Mouse (Mus musculus) CH12.LX (cell line): ENCODE data around the gene Atp1a3. TPM values are rescaled to one million over a fixed set of nuclear protein-coding genes. Genes with fewer than 3 reads are reported as not detected.

Source experiments
- DNase-seq: peaks from one replicate; pipeline ENCODE4 v3.0.0-alpha.2; 2013; ENCODE audit errors: extremely low read depth
- H3K27ac ChIP-seq: 2 replicates; pipeline ENCODE4 v1.5.1; 2012; ENCODE audit warnings: low read depth, mild to moderate bottlenecking, control low read depth, moderate library complexity; ENCODE audit not compliant: insufficient read depth
- H3K27me3 ChIP-seq: replicated peaks from 2 replicates; pipeline ENCODE3; 2012; ENCODE audit warnings: inconsistent platforms
- H3K36me3 ChIP-seq, 2 experiments: replicated peaks in 1 of 2; 2 replicates each; pipeline versions ENCODE3 to v1.6.1; 2012; ENCODE audit warnings: inconsistent platforms in 1 of 2, low read length in 1 of 2, mild to moderate bottlenecking in 1 of 2, mixed read lengths in 1 of 2, moderate library complexity in 1 of 2; ENCODE audit not compliant: control insufficient read depth in 1 of 2, insufficient read depth in 1 of 2
- H3K4me1 ChIP-seq, 2 experiments: 2 replicates each; pipeline ENCODE4 v1.6.1; 2012; ENCODE audit warnings: inconsistent platforms in 1 of 2, moderate library complexity in 1 of 2; ENCODE audit not compliant: insufficient read depth in 2 of 2, control insufficient read depth in 1 of 2
- H3K4me2 ChIP-seq: 2 replicates; pipeline ENCODE4 v1.6.1; 2012; ENCODE audit warnings: low read depth, mild to moderate bottlenecking, control low read depth; ENCODE audit not compliant: poor library complexity, insufficient read depth, severe bottlenecking
- H3K4me3 ChIP-seq, 3 experiments: fragments of 150-350 bp in 1 of 3; sonication (generic) in 1 of 3; replicated peaks in 1 of 3; 2 replicates each; pipeline versions ENCODE3 to v1.5.1; 2011 to 2012; ENCODE audit warnings: low read depth in 2 of 3, low read length in 2 of 3, mild to moderate bottlenecking in 2 of 3, moderate library complexity in 2 of 3, control low read depth in 1 of 3, improper control_type of control experiment in 1 of 3, inconsistent platforms in 1 of 3, mixed read lengths in 1 of 3; ENCODE audit not compliant: poor library complexity in 1 of 3
- H3K79me2 ChIP-seq: replicated peaks from 2 replicates; pipeline ENCODE4 v1.6.1; 2012; ENCODE audit warnings: mild to moderate bottlenecking, moderate library complexity; ENCODE audit not compliant: control insufficient read depth, poor library complexity, insufficient read depth, severe bottlenecking; ENCODE audit errors: extremely low read depth
- H3K9ac ChIP-seq: 2 replicates; pipeline ENCODE4 v1.6.1; 2012; ENCODE audit warnings: low read depth, mild to moderate bottlenecking, control low read depth, moderate library complexity; ENCODE audit not compliant: insufficient read depth
- H3K9me3 ChIP-seq: replicated peaks from 2 replicates; pipeline ENCODE3; 2012; ENCODE audit warnings: low read length, inconsistent platforms, mixed read lengths
- BHLHE40 ChIP-seq: IDR thresholded peaks from 2 replicates; pipeline ENCODE4 v1.6.1; 2011; ENCODE audit warnings: mild to moderate bottlenecking, low read depth, low read length, improper control_type of control experiment
- CHD2 ChIP-seq: IDR thresholded peaks from 2 replicates; pipeline ENCODE4 v1.6.1; 2011; ENCODE audit warnings: low read length, improper control_type of control experiment
- CTCF ChIP-seq, 2 experiments: IDR thresholded peaks in 1 of 2; conservative IDR thresholded peaks in 1 of 2; 2 replicates each; pipeline ENCODE4 v1.5.1; 2011 to 2012; ENCODE audit warnings: low read depth in 2 of 2, low read length in 2 of 2, improper control_type of control experiment in 1 of 2, inconsistent platforms in 1 of 2, mild to moderate bottlenecking in 1 of 2, moderate library complexity in 1 of 2
- E2F4 ChIP-seq: IDR thresholded peaks from 2 replicates; pipeline ENCODE4 v1.6.1; 2011; ENCODE audit warnings: low read depth, low read length, improper control_type of control experiment; ENCODE audit not compliant: insufficient replicate concordance
- ELF1 ChIP-seq: IDR thresholded peaks from 2 replicates; pipeline ENCODE4 v1.6.1; 2014; ENCODE audit warnings: low read depth, mild to moderate bottlenecking, inconsistent platforms, low read length, improper control_type of control experiment
- EP300 ChIP-seq: IDR thresholded peaks from 2 replicates; pipeline ENCODE4 v1.6.1; 2011; ENCODE audit warnings: low read length, improper control_type of control experiment
- ETS1 ChIP-seq: conservative IDR thresholded peaks from 2 replicates; pipeline ENCODE4 v1.6.1; 2012; ENCODE audit warnings: low read depth, mild to moderate bottlenecking, inconsistent platforms, low read length, improper control_type of control experiment, moderate library complexity
- JUN ChIP-seq: IDR thresholded peaks from 2 replicates; pipeline ENCODE4 v1.6.1; 2011; ENCODE audit warnings: low read depth, mild to moderate bottlenecking, low read length, improper control_type of control experiment, moderate library complexity; ENCODE audit not compliant: insufficient read depth
- JUND ChIP-seq: conservative IDR thresholded peaks from 2 replicates; pipeline ENCODE4 v1.6.1; 2011; ENCODE audit warnings: low read depth, low read length, improper control_type of control experiment
- KAT2A ChIP-seq: IDR thresholded peaks from 2 replicates; pipeline ENCODE4 v1.6.1; 2012; ENCODE audit warnings: low read length, improper control_type of control experiment, inconsistent platforms; ENCODE audit not compliant: insufficient replicate concordance
- MAZ ChIP-seq: IDR thresholded peaks from 2 replicates; pipeline ENCODE4 v1.6.1; 2012; ENCODE audit warnings: low read depth, mild to moderate bottlenecking, inconsistent platforms, low read length, improper control_type of control experiment, moderate library complexity
- MEF2A ChIP-seq: IDR thresholded peaks from 2 replicates; pipeline ENCODE4 v1.6.1; 2014; ENCODE audit warnings: low read depth, mild to moderate bottlenecking, inconsistent platforms, low read length, improper control_type of control experiment, borderline replicate concordance
- MXI1 ChIP-seq: IDR thresholded peaks from 2 replicates; pipeline ENCODE4 v1.6.1; 2011; ENCODE audit warnings: mild to moderate bottlenecking, low read depth, low read length, improper control_type of control experiment
- MYC ChIP-seq: IDR thresholded peaks from 2 replicates; pipeline ENCODE4 v1.6.1; 2011; ENCODE audit warnings: low read depth, mild to moderate bottlenecking, improper control_type of control experiment, low read length
- NELFE ChIP-seq: IDR thresholded peaks from 2 replicates; pipeline ENCODE4 v1.6.1; 2011; ENCODE audit warnings: low read depth, low read length, improper control_type of control experiment
- NRF1 ChIP-seq: IDR thresholded peaks from 2 replicates; pipeline ENCODE4 v1.6.1; 2014; ENCODE audit warnings: low read depth, mild to moderate bottlenecking, inconsistent platforms, low read length, improper control_type of control experiment, moderate library complexity
- PAX5 ChIP-seq: IDR thresholded peaks from 2 replicates; pipeline ENCODE4 v1.6.1; 2012; ENCODE audit warnings: low read length, inconsistent platforms, mixed read lengths
- POLR2A ChIP-seq: IDR thresholded peaks from 2 replicates; pipeline ENCODE4 v1.6.1; 2011; ENCODE audit warnings: low read depth, mild to moderate bottlenecking, improper control_type of control experiment, low read length
- POLR2AphosphoS2 ChIP-seq: IDR thresholded peaks from 2 replicates; pipeline ENCODE4 v1.6.1; 2011; ENCODE audit warnings: low read depth, low read length, improper control_type of control experiment
- RAD21 ChIP-seq: IDR thresholded peaks from 2 replicates; pipeline ENCODE4 v1.6.1; 2011; ENCODE audit warnings: low read depth, mild to moderate bottlenecking, low read length, improper control_type of control experiment, moderate library complexity
- RCOR1 ChIP-seq: conservative IDR thresholded peaks from 2 replicates; pipeline ENCODE4 v1.6.1; 2012; ENCODE audit warnings: low read depth, mild to moderate bottlenecking, inconsistent platforms, low read length, improper control_type of control experiment
- SIN3A ChIP-seq: IDR thresholded peaks from 2 replicates; pipeline ENCODE4 v1.6.1; 2012; ENCODE audit warnings: low read length, improper control_type of control experiment, inconsistent platforms
- TBP ChIP-seq: conservative IDR thresholded peaks from 2 replicates; pipeline ENCODE4 v1.6.1; 2011; ENCODE audit warnings: low read depth, low read length, improper control_type of control experiment
- TCF12 ChIP-seq: IDR thresholded peaks from 2 replicates; pipeline ENCODE4 v1.6.1; 2014; ENCODE audit warnings: low read depth, mild to moderate bottlenecking, inconsistent platforms, low read length, improper control_type of control experiment
- UBTF ChIP-seq: IDR thresholded peaks from 2 replicates; pipeline ENCODE4 v1.6.1; 2012; ENCODE audit warnings: low read depth, mild to moderate bottlenecking, inconsistent platforms, low read length, improper control_type of control experiment, moderate library complexity
- USF1 ChIP-seq: IDR thresholded peaks from 2 replicates; pipeline ENCODE4 v1.6.1; 2014; ENCODE audit warnings: low read depth, mild to moderate bottlenecking, inconsistent platforms, low read length, improper control_type of control experiment
- USF2 ChIP-seq: conservative IDR thresholded peaks from 2 replicates; pipeline ENCODE4 v1.6.1; 2011; ENCODE audit warnings: low read depth, low read length, improper control_type of control experiment
- ZC3H11A ChIP-seq: IDR thresholded peaks from 2 replicates; pipeline ENCODE4 v1.6.1; 2012; ENCODE audit warnings: low read depth, mild to moderate bottlenecking, inconsistent platforms, low read length, improper control_type of control experiment
- ZKSCAN1 ChIP-seq: IDR thresholded peaks from 2 replicates; pipeline ENCODE4 v1.6.1; 2012; ENCODE audit warnings: low read depth, inconsistent platforms, low read length, improper control_type of control experiment, borderline replicate concordance
- ZMIZ1 ChIP-seq: IDR thresholded peaks from 2 replicates; pipeline ENCODE4 v1.6.1; 2012; ENCODE audit warnings: low read depth, mild to moderate bottlenecking, inconsistent platforms, low read length, improper control_type of control experiment
- ZNF384 ChIP-seq: IDR thresholded peaks from 2 replicates; pipeline ENCODE4 v1.6.1; 2012; ENCODE audit warnings: low read depth, low read length, improper control_type of control experiment, inconsistent platforms
- dilution Hi-C: fragments of 300-500 bp; cut with MboI; formaldehyde crosslinking; loops from 2 replicates; pipeline ENCODE4 v1.14.3; 2020; ENCODE audit warnings: low sequenced_read_pairs; ENCODE audit not compliant: extremely low pct_unique_long_range_greater_than_20kb, extremely low pct_ligation_motif_present
- in situ Hi-C: fragments of 300-500 bp; cut with MboI; formaldehyde crosslinking; loops from 3 replicates; pipeline ENCODE4 v1.14.3; 2019; ENCODE audit warnings: low sequenced_read_pairs, low pct_ligation_motif_present, low pct_unique_long_range_greater_than_20kb, mixed read lengths
- polyA plus RNA-seq: library from polyadenylated mRNA; unstranded; fragments of >175 nt; gene quantifications from 2 replicates; pipeline ENCODE4 v1.2.1, GENCODE M21; 2012; ENCODE audit warnings: low read depth; ENCODE audit not compliant: insufficient read length
- total RNA-seq, 2 experiments: library from RNA; depleted of rRNA; stranded (reverse); fragments of 300-350 nt in 1 of 2; fragments of >200 nt in 1 of 2; gene quantifications; 2 replicates each; pipeline ENCODE4 v1.2.3; 2012 to 2014

The Atp1a3 gene
- total and polyA plus RNA-seq, 3 experiments, result 0.17 to 0.24 TPM; not detected in 1

- in situ Hi-C loops (loop anchor here (5.0 kb wide), 1 partner anchor 67 kb away; no protein-coding TSS in a partner anchor), dilution Hi-C loops (no loop called here)
- no peak overlapping the region for H3K27ac ChIP-seq
- peaks cover 70% of the 10 kb centered on the region for H3K27me3 ChIP-seq
- peak overlapping the region; percentile 70 for H3K4me2 ChIP-seq
- peaks cover 9% of the 10 kb centered on the region for H3K9me3 ChIP-seq
- H3K79me2 ChIP-seq, result no peaks in the 10 kb centered on the region
- H3K9ac ChIP-seq, result peak overlapping the region; percentile 63; the same call in 1 of the 2 replicates
- peak overlapping the region in 1 of 3 experiments; percentile 26 for H3K4me3 ChIP-seq
- no peaks in the 10 kb centered on the region for H3K36me3 ChIP-seq
- DNase-seq, result no peak
- TF ChIP-seq ETS1, result no peak
- TF ChIP-seq NRF1, result no peak
- TF ChIP-seq NELFE, result no peak
- no peak for TF ChIP-seq MXI1
- TF ChIP-seq JUN, result no peak
- no peak for TF ChIP-seq ZC3H11A
- no peak for TF ChIP-seq MEF2A
- TF ChIP-seq USF1, result no peak
- TF ChIP-seq RAD21, result no peak
- TF ChIP-seq RCOR1, result no peak
- no peak for TF ChIP-seq POLR2A
- TF ChIP-seq EP300, result no peak
- no peak for TF ChIP-seq KAT2A
- TF ChIP-seq ZMIZ1, result no peak
- TF ChIP-seq E2F4, result no peak
- no peak for TF ChIP-seq MAZ
- H3K4me1 ChIP-seq, result peaks cover 0 to 7% of the 10 kb centered on the region in 2 experiments; a peak in 2 of 4 replicates
Observed at GRCm38 (mm10) chr7:24953966-24954365, 51.8 kb downstream of the Atp1a3 start.

- Histone ChIP-seq H3K9ac (no peak overlapping the region), H3K27ac (no peak overlapping the region), H3K79me2 (no peaks in the 10 kb centered on the region), H3K4me2 (0 out of 2 replicates have a peak overlapping the region, but pooled peaks have one; percentile 41), H3K36me3 (no peaks in the 10 kb centered on the region), H3K27me3 (peaks cover 85% of the 10 kb centered on the region), H3K4me1 (peaks cover 2 to 7% of the 10 kb centered on the region in 2 experiments), H3K4me3 (no peak overlapping the region), H3K9me3 (peaks cover 6% of the 10 kb centered on the region)
- peak; percentile 63 for DNase-seq
- in situ Hi-C loops, result loop anchor here (5.0 kb wide), 1 partner anchor 63 kb away; no protein-coding TSS in a partner anchor
- dilution Hi-C loops, result no loop called here
- TF ChIP-seq KAT2A (no peak), NELFE (peak; percentile 24; the same call in 1 of the 2 replicates), JUND (no peak), ZC3H11A (peak; percentile 8; the same call in 1 of the 2 replicates), TBP (no peak), ZKSCAN1 (no peak), USF1 (no peak), ELF1 (no peak), MEF2A (no peak), POLR2AphosphoS2 (no peak), NRF1 (no peak), MAZ (peak; percentile 60; the same call in 1 of the 2 replicates), TCF12 (no peak), UBTF (no peak), USF2 (no peak), BHLHE40 (no peak), PAX5 (no peak), CTCF (conservative IDR thresholded peaks at IDR 0.05 in 1 of 2, IDR thresholded peaks at IDR 0.05 in 1 of 2; ENCODE audit: low read depth in 2 of 2, low read length in 2 of 2) (peak in 1 of 2 experiments; percentile 88; a peak in 3 of 4 replicates), SIN3A (peak; percentile 67; the same call in 1 of the 2 replicates), RAD21 (peak; percentile 63), MYC (no peak), ETS1 (no peak), CHD2 (no peak), ZNF384 (no peak), JUN (no peak)
Observed at GRCm38 (mm10) chr7:24949958-24950623, 55.7 kb downstream of the Atp1a3 start.
